Mouse (Mus musculus): ENCODE measurements around the gene Grin2b.
"Not testable (repeated sequence)": the region's sequence is repeated elsewhere in the genome, so short reads cannot be mapped to it uniquely, and the experiment has no call there.

The Grin2b gene

GRCm38 (mm10) chr6:135799949-135800348 is 373.4 kb downstream of the Grin2b start:
- no peak for DNase-seq (ENCODE audit: low spot score in 2 of 2)

- DNase-seq (ENCODE audit: low spot score in 2 of 2): no peak
These were observed 374.9 kb downstream of the Grin2b start for GRCm38 (mm10) chr6:135798202-135798992.

- DNase-seq (ENCODE audit: low spot score in 2 of 2): peak in 1 of 2 experiments; percentile 55
These were observed 375.8 kb downstream of the Grin2b start for GRCm38 (mm10) chr6:135797371-135798033.

DNA sequence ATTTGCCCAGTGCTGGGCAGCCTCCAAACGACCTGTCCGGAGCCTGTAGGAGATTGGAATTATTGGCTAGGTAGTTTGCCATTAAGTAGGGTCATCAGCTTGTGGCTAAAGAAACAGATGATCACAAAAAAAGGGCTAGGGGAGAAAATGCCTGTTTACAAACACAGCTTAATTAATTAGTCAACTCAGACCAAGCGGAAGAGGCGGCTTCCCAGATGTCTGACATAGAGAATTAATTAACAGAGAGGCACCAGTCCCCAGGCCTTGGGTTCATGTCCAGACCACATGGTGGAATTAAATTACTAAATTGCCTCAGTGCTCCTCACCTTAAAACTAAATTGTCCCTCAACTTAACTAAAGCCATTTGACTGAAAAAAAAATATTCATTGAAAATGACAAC is 376.4 kb downstream of the Grin2b start:
- no peak for DNase-seq (ENCODE audit: low spot score in 2 of 2)

DNA sequence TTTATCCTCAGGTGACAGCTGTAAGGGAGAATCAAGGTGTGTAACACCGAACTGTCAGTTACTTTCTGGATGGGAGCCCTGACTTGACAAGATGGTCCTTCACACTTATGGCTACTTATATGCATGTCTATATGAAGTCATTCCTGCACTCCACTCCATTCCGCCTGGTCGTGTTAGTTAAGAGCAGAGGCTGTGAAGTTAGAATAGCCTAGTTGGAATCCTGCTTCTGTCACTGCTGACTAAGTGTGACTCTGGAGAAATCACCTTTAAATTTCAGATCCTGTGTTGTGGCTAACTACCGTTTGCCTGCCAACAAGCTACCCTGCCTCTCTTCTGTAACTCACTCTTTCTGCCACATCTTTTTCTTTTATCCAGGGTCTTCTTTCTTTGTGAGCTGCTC is 381.9 kb downstream of the Grin2b start:
- DNase-seq (ENCODE audit: low spot score in 2 of 2): no peak

DNA sequence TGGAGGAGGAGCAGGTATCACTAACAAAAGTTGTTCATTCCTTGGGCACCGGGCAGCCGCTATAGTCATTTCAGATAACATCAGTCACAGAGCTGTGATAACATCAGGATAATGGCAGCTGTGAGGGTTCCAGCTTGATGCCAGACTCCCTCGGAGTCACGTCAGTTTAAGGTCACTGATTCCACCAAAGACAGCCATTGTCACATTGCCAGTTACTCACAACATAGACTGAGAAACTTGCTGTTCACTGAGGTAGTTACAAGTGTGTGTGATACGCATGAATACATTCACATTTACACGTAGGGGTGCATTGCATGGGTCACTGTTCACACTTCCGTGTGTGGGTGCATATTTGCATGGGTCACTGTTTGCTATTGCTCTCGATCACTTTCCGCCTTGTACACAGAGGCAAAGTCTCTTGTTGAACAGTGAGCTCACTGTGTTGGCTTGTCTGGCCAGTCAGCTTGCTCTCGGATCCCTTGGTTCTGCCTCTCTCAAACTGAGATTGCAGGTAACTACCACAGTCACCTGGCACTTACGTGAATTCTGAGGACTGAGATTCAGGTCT is 383.6 kb downstream of the Grin2b start:
- DNase-seq (ENCODE audit: low spot score in 2 of 2): no peak

DNA sequence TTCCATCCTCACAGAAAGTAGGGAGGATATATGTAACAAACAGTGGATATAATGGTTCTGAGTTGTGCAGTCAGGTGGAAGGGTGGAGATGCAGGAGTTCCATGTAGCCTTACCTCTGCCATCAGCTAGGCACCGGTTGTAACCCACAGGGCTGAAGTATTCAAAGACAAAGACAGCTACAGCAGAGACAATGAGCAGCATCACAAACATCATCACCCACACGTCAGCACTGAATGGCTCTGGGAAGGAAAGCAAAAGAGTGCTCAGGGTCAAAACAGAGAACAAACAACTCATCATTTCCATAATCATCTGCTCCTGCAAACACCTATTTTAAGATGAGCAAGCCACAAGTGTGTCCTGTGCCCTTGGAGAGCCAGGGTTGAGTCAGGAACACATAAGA is 398.6 kb downstream of the Grin2b start:
- DNase-seq (ENCODE audit: low spot score in 2 of 2): no peak

DNA sequence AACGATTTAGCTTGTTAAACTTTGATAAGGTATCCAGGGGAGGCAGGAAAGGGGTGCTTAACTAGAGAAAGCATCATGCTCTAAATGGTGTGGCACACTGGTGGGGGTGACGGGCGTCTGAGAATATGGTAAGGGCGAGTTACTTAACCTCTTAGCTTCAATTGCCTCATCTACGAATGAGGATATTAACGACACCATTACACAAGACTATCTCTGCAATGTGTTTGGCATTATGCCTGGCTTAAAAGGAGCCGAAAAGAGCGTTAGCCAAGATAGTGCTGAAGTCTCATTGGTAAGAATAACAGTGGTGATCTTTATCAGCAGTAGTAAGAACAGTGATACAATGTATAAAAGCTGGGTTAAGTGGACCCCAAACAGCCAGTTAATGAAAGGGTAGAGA is 405.7 kb downstream of the Grin2b start:
- no peak for DNase-seq (ENCODE audit: low spot score in 2 of 2)

DNA sequence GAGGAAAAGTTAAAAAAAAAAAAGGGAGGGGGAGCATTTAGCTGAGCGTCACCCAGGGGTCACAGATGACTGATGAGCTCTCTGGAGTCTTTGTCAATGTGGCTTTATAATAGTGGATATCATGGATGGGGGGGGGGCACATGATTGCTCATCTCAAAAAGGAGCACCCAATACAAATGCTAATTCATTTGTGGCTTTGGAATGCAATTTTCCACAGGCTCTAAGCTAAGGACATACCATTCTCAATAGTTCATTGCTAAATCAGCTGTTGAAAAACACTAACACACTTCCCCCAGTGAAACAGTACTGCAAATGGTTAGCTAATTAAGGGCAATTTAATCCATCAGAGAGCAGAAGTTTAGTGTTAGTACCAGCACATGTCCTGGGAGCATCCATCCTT is 414.6 kb downstream of the Grin2b start:
- no peak for DNase-seq (ENCODE audit: low spot score in 2 of 2)

GRCm38 (mm10) chr6:135756075-135756474 is 417.2 kb downstream of the Grin2b start:
- DNase-seq (ENCODE audit: low spot score in 2 of 2): no peak

GRCm38 (mm10) chr6:135748412-135749076 is 424.8 kb downstream of the Grin2b start:
- DNase-seq (ENCODE audit: low spot score in 2 of 2): no peak

DNA sequence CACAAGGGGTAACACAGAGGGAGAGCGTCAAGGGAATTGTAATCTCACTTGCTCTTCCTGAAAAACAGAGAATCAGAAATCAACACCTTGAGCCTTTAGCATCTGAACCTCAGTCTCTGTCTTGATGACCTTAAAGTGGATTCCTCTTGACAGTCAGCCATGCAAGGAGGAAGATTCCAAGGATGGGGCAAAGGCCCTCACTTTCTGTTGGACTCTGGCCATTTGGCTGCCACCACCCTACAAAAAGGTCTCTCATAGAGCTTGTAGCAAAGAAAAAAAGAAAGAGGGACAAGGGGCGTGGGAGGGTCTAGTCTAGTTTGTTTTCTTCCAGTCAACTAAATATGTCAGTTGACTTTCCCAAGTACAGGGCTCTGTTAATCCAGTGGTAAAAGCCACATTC is 427.7 kb downstream of the Grin2b start:
- no peak for DNase-seq (ENCODE audit: low spot score in 2 of 2)

- DNase-seq (ENCODE audit: low spot score in 2 of 2): no peak
These were observed 439.0 kb downstream of the Grin2b start for GRCm38 (mm10) chr6:135734227-135734732.

DNA sequence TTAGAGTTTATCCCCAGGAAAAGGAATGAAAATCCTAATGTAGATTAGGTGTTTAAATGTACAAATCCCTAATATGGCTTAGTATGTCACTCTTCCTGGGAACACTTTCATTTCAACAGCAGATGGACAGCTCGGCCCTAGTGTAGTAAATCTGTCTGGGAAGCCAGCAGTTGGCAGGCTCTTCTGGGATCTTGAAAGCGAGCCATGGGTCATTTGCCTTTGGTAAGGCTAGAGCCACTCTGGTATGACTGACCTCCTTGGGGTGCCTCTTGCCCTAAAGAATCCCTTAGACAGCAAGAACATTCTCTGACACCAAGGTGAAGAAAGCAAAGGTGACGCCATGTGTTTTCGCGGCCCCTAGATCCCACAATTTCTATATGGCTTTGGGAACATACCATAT is 446.2 kb downstream of the Grin2b start:
- DNase-seq (ENCODE audit: low spot score in 2 of 2): no peak

- DNase-seq (ENCODE audit: low spot score in 2 of 2): no peak
These were observed 451.6 kb downstream of the Grin2b start for GRCm38 (mm10) chr6:135721706-135722105.

GRCm38 (mm10) chr6:135714906-135715305 is 458.4 kb downstream of the Grin2b start:
- DNase-seq (ENCODE audit: low spot score in 2 of 2): no peak

DNA sequence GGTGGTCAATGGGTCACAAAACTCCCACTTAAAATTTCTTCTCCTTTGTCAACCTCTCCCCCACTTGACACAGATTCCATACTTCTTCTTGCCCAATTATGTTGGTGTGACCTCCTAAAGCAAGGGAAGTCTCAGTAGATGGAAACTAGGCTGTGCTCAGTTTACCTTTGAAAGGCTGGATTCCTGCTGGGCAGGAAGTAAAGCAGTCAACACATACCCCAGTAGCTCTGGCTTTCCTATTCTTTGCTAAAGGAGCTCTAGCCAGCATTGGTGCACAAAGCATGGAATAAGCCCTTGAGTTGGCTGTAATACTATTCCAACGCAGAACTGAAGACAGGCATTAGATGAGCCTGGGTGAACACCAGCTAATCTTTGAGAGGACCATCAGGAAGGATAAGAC is 459.1 kb downstream of the Grin2b start:
- DNase-seq (ENCODE audit: low spot score in 2 of 2): no peak

DNA sequence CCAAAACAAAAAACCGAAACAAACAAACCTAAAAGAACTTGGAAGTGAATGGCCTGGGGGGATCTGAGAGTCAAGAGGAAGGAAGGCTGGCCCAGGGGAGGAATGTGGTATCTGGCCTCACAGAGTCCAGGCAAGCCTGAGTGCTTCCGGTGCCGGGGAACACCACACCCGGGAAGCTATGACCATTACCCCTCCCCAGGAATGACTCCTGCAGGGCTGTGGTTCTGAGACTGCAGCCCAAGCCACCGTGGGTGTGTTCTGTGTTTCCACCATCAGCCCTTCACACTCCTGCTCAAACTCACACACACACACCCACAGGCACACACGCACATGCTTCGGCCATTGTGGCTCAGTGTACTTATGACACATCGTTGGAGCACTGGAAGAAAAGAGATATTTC is 459.6 kb downstream of the Grin2b start:
- no peak for DNase-seq (ENCODE audit: low spot score in 2 of 2)

DNA sequence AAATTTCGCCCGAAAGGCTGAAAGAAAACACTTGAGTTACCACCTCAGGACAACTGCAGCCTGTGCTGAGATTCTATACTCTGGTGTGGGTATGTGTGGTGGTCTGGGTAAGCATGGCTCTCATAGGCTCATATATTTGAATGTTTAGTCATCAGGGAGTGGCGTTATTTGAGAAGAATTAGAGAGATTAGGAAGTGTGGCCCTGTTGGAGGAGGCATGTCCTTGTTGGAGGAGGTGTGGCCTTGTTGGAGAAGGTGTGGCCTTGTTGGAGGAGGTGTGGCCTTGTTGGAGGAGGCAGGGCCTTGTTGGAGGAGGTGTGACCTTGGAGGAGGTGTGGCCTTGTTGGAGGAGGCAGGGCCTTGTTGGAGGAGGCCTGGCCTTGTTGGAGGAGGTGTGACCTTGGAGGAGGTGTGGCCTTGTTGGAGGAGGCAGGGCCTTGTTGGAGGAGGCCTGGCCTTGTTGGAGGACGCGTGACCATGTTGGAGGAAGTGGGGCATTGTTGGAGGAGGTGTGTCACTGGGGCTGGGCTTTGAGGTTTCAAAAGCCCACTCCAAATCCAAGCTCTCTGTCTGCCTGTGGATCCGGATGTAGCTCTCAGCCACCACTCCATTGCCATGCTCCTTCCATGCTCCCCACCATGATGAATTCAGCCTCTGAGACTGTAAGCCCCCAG is 466.3 kb downstream of the Grin2b start:
- not testable (repeated sequence) for DNase-seq (ENCODE audit: low spot score in 2 of 2)

GRCm38 (mm10) chr6:135703655-135704054 is 469.7 kb downstream of the Grin2b start:
- no peak for DNase-seq (ENCODE audit: low spot score in 2 of 2)

DNA sequence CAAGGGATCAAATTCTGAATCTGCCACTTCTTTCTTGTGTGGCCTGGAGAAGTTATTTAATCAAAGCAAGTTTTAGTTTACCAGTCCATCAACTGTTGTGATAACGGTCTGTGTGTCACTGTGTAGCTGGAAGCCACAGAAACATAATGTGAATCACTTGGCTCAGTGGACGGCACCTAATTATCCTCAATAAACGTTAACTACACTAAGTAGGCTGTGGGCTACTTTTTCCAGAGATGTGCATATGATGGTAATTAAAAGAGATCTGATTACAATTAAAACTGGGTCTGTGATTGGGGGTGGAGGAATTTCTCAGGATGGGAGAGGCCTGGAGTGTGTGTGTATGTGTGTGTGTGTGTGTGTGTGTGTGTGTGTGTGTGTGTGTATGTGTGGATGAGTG is 471.9 kb downstream of the Grin2b start:
- no peak for DNase-seq (ENCODE audit: low spot score in 2 of 2)

Measured in left cerebral cortex, adult 9 months (tissue).